In genomic region chr8:119196486-119197150, GRCm38 (mm10) we compare ENCODE assay signal across 9 mouse cellular contexts.
DNase-seq lines count a peak whose midpoint lies in the region; ATAC-seq and TF ChIP-seq lines count a peak whose summit lies in the region.
"Had no signal": no experiment of that assay in that cellular context is flagged by ENCODE, and none has a peak within 500 bp of the region (broad histone marks: within the 10 kb centered on the region; RNA-seq: fewer than 3 reads in every experiment).

No protein-coding gene starts in this region.

- no peak overlapping the region for H3K4me2 ChIP-seq in forebrain, postnatal 0 days (ENCODE audit: low read depth)

- WGBS in forebrain, postnatal 0 days = 53% methylated on average over 10 of the region's 10 CpGs

- no peak overlapping the region for H3K9ac ChIP-seq in forebrain, postnatal 0 days

- POLR2A ChIA-PET in Patski (lab: Charles Lee) = no interaction called here

- in situ Hi-C loops in Patski (cut with MboI; ENCODE audit: low pct_unique_long_range_greater_than_20kb) = no loop called here

- no peak for ATAC-seq in Patski
- no peak for ATAC-seq in forebrain, postnatal 0 days

- CTCF ChIA-PET in Patski (lab: Charles Lee) = interaction anchor here (1.5 kb wide), 1 partner anchor 24 kb away, joined by 3 read pairs; no protein-coding TSS in a partner anchor

- DNase-seq in gastrocnemius, adult 2 months = peak; percentile 47
- no peak for DNase-seq in gastrocnemius, postnatal 25 days
- no peak for DNase-seq in Patski (ENCODE audit: low read depth, low spot score)
- DNase-seq in forebrain, postnatal 0 days = peak; percentile 67
- DNase-seq in layer of hippocampus, adult 9-11 months = peak; percentile 76
- peak; percentile 71 for DNase-seq in right cerebral cortex, postnatal 14 days
- DNase-seq in ovary, postnatal 10 days (ENCODE audit: low spot score) = no peak
- DNase-seq in urinary bladder, adult 2 months (ENCODE audit: low spot score) = no peak

- H3K27ac ChIP-seq in gastrocnemius, adult 2 months = no peak overlapping the region
- no peak overlapping the region for H3K27ac ChIP-seq in forebrain, postnatal 0 days (ENCODE audit: low read depth, low read length)
- H3K27ac ChIP-seq: kidney, postnatal 0 days had no signal

- no peaks in the 10 kb centered on the region for H3K9me3 ChIP-seq in forebrain, postnatal 0 days (ENCODE audit: low read length)

- H3K27me3 ChIP-seq in Patski = no peaks in the 10 kb centered on the region
- H3K27me3 ChIP-seq in forebrain, postnatal 0 days (ENCODE audit: insufficient read depth, low read length) = no peaks in the 10 kb centered on the region

- H3K36me3 ChIP-seq in forebrain, postnatal 0 days (ENCODE audit: insufficient read depth) = no peaks in the 10 kb centered on the region; the same call in 1 of the 2 replicates

- no peak overlapping the region for H3K4me3 ChIP-seq in gastrocnemius, adult 2 months
- H3K4me3 ChIP-seq in forebrain, postnatal 0 days (ENCODE audit: low read depth, low read length) = no peak overlapping the region

- no peak for TF ChIP-seq CTCF in gastrocnemius, adult 2 months (IDR thresholded peaks at IDR 0.05)
- peak; percentile 6 for TF ChIP-seq CTCF in Patski (IDR thresholded peaks at IDR 0.05)
- TF ChIP-seq CTCF in forebrain, postnatal 0 days (IDR thresholded peaks at IDR 0.05; ENCODE audit: low read depth) = no peak

- peaks cover 7% of the 10 kb centered on the region; the same call in 1 of the 2 replicates for H3K4me1 ChIP-seq in forebrain, postnatal 0 days (ENCODE audit: insufficient read depth)

- intact Hi-C loops in gastrocnemius, adult 2 months (cut with DNase I) = no loop called here

Comparison
In these comparisons a context has a peak if more than half of its experiments do, and no peak if none do; other contexts are left out.
1. DNase-seq: peak in gastrocnemius, adult 2 months (single experiment), forebrain, postnatal 0 days (single experiment), layer of hippocampus, adult 9-11 months (single experiment) and right cerebral cortex, postnatal 14 days (single experiment); none in gastrocnemius, postnatal 25 days (single experiment), Patski (single experiment), ovary, postnatal 10 days (single experiment) and urinary bladder, adult 2 months (single experiment).